Mouse (Mus musculus) forebrain, embryonic 13.5 days (tissue): ENCODE results near the gene Erc2. TPM values are rescaled to one million over a fixed set of nuclear protein-coding genes. Genes with fewer than 3 reads are reported as not detected.
A peak's percentile ranks its signal among the peaks of the same experiment; 100 is the strongest.
"Not testable (repeated sequence)": the region's sequence is repeated elsewhere in the genome, so short reads cannot be mapped to it uniquely, and the experiment has no call there.

Source experiments
- ATAC-seq: fragments of 200-750 bp; cut with Nextera tagmentation; 2 replicates; pipeline ENCODE4 v1.8.0; 2017
- H3K27ac ChIP-seq: fragments of 300-500 bp; sonication (generic); 2 replicates; pipeline ENCODE4 v1.5.1; 2015; ENCODE audit warnings: inconsistent platforms, mild to moderate bottlenecking, moderate library complexity
- H3K27me3 ChIP-seq: fragments of 300-500 bp; sonication (generic); 2 replicates; pipeline ENCODE4 v1.6.1; 2015; ENCODE audit warnings: mild to moderate bottlenecking, inconsistent platforms
- H3K36me3 ChIP-seq: fragments of 300-500 bp; sonication (generic); 2 replicates; pipeline ENCODE4 v1.6.1; 2015; ENCODE audit warnings: mild to moderate bottlenecking, inconsistent platforms; ENCODE audit not compliant: poor library complexity, severe bottlenecking
- H3K4me1 ChIP-seq: fragments of 300-500 bp; sonication (generic); 2 replicates; pipeline ENCODE4 v1.6.1; 2015; ENCODE audit warnings: inconsistent platforms
- H3K4me2 ChIP-seq: fragments of 300-500 bp; sonication (generic); 2 replicates; pipeline ENCODE4 v1.6.1; 2015; ENCODE audit warnings: inconsistent platforms, mild to moderate bottlenecking, moderate library complexity
- H3K4me3 ChIP-seq: fragments of 300-500 bp; sonication (generic); 2 replicates; pipeline ENCODE4 v1.5.1; 2015; ENCODE audit warnings: mild to moderate bottlenecking, inconsistent platforms
- H3K9ac ChIP-seq: fragments of 300-500 bp; sonication (generic); 2 replicates; pipeline ENCODE4 v1.6.1; 2015; ENCODE audit warnings: mild to moderate bottlenecking, inconsistent platforms
- H3K9me3 ChIP-seq: fragments of 300-500 bp; sonication (generic); replicated peaks from 2 replicates; pipeline ENCODE4 v1.6.1; 2016; ENCODE audit warnings: inconsistent platforms
- WGBS: fragments of 180-500 bp; shearing (Covaris S2); methylation state at CpG from one replicate; pipeline ENCODE4 v1.1.7; 2015; 5-methylcytosine and 5-hydroxymethylcytosine counted together
- polyA plus RNA-seq: library from polyadenylated mRNA; unstranded; fragments of >200 nt; fragmentation: Nextera tagmentation; extraction: Ambion mirVana; gene quantifications from 2 replicates; pipeline ENCODE4 v1.2.1, GENCODE M21; 2015

The Erc2 gene
- polyA plus RNA-seq, 1 experiment from 2014 or later: 49.8 TPM

DNA sequence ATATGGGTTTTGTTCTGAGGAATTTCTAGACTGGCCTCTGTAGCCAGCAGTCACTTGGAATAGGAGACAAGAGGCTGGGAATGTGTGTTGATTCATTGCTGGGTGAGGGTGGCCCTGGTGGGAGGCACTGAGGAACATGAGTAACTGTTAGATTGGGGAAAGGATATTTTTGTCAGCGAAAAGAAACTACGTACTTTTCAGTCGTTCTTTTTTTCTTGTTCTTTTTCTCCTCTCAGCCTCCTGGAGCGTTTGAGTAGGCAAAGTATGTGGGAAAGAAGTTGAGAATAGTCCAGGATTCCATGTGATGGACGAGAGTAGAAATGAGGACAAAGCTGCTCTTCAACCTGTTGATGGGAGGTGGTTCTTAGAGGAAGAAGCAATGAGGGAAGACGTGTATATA is 230.4 kb downstream of the Erc2 start:
- 88% methylated on average over 6 of the region's 6 CpGs for WGBS
- no peaks in the 10 kb centered on the region for H3K9me3 ChIP-seq
- ATAC-seq: no peak
- H3K27ac ChIP-seq: no peak overlapping the region
- no peaks in the 10 kb centered on the region for H3K36me3 ChIP-seq
- no peak overlapping the region for H3K4me3 ChIP-seq
- H3K27me3 ChIP-seq: no peaks in the 10 kb centered on the region
- H3K4me1 ChIP-seq: no peaks in the 10 kb centered on the region
- H3K9ac ChIP-seq: no peak overlapping the region
- no peak overlapping the region for H3K4me2 ChIP-seq

DNA sequence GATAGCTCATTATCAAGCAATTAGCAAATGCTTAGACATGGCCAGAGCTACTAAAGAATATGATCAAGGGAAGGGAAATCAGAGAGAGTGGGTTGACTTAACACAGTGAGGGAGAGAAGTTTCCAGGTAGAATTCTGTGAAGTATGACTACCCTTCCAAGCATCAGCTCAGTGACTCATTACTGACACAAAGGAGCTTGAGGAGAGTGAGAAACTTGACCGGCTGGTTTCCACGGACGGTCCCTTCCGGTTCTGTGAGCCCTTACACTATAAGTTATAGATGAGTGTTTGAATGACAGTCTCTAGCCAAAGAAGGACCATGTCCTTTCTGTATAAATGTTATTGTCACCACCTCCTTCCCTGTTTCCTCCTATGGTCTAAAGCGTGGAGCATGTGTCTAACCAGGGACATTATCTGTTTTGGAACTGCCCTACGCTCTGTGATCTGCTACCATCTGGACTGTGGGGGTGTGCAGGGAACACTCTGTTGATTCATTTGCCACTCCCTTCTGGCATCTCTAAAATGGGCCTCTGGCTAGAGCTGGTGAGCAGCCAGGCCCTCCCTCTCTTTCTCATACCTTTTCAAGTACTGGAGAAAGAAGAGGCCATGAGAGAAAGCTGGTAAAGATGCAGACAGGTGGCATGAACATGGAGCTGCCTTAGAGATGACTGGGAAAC is 238.3 kb downstream of the Erc2 start:
- no peak for ATAC-seq
- no peak overlapping the region for H3K4me2 ChIP-seq
- no peaks in the 10 kb centered on the region for H3K36me3 ChIP-seq
- 88% methylated on average over 6 of the region's 6 CpGs for WGBS
- H3K27ac ChIP-seq: no peak overlapping the region
- no peaks in the 10 kb centered on the region; the same call in 1 of the 2 replicates for H3K9me3 ChIP-seq
- H3K4me3 ChIP-seq: no peak overlapping the region
- no peaks in the 10 kb centered on the region for H3K27me3 ChIP-seq
- H3K9ac ChIP-seq: no peak overlapping the region
- H3K4me1 ChIP-seq: no peaks in the 10 kb centered on the region

DNA sequence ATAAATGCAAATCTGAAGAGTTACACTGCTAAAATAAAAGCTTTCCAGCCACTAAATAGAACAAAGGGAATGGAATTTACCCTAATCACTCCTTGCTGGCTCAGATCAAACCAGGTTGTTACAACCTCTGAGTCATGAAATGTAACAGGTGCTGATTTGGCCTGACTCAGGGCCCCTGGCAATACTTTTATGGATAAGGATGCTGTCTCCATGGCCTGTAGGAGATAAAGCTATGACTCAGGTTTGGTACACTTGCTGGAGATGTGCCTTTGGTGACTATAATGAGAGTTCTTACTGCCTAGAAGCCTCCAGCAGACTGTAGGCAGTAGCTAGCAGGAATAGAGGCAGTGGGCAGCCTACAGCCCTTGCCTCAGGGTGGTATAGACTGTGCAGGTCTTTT is 240.1 kb downstream of the Erc2 start:
- no peak overlapping the region for H3K4me3 ChIP-seq
- no peak overlapping the region for H3K27ac ChIP-seq
- no peak overlapping the region for H3K4me2 ChIP-seq
- no peaks in the 10 kb centered on the region for H3K27me3 ChIP-seq
- H3K4me1 ChIP-seq: no peaks in the 10 kb centered on the region
- H3K36me3 ChIP-seq: no peaks in the 10 kb centered on the region
- H3K9me3 ChIP-seq: no peaks in the 10 kb centered on the region; the same call in 1 of the 2 replicates
- no peak for ATAC-seq
- H3K9ac ChIP-seq: no peak overlapping the region

DNA sequence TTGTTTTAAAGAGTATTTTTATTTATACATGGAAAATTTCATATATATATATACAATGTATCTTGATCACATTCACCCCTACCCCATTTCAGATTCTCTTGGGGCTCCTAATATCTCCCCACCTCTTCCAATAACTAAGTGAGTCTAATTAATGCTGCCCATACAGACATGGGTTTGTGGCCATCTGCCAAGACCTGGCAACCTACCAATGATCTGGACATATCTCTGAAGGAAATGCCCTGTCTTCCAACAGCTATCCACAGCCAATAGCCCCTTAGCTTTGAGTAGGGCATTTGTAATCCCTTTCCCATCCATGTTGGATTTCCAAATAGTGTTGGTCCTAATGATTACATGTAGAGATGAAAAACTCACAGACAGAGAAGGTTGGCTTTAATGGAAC is 245.2 kb downstream of the Erc2 start:
- H3K4me2 ChIP-seq: no peak overlapping the region
- H3K9me3 ChIP-seq: no peaks in the 10 kb centered on the region
- H3K4me3 ChIP-seq: no peak overlapping the region
- ATAC-seq: no peak
- H3K36me3 ChIP-seq: no peaks in the 10 kb centered on the region
- no peaks in the 10 kb centered on the region for H3K4me1 ChIP-seq
- no peak overlapping the region for H3K9ac ChIP-seq
- H3K27me3 ChIP-seq: no peaks in the 10 kb centered on the region
- H3K27ac ChIP-seq: no peak overlapping the region

DNA sequence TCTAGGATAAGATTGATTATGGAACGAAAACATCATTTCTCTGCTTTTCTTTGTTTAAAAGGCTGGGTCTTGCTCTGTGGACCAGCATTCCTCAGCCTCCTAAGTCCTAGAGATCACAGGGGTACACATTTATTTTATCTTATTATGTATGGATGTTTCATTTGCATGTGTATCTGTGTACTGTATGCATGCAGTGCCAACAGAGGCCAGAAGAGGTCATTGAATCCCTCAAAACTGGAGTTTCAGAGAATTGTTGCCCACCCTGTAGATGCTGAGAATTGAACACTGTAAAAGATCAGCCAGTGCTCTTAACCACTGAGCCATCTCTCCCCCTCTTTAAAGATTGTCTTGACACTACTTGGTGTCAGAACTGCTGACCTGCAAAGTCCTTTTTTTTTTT is 251.4 kb downstream of the Erc2 start:
- Histone ChIP-seq H3K27me3 (no peaks in the 10 kb centered on the region), H3K4me1 (peaks cover 12% of the 10 kb centered on the region), H3K9ac (no peak overlapping the region), H3K9me3 (no peaks in the 10 kb centered on the region), H3K27ac (no peak overlapping the region), H3K36me3 (no peaks in the 10 kb centered on the region), H3K4me3 (no peak overlapping the region), H3K4me2 (no peak overlapping the region)
- WGBS: 95% methylated on average over 1 of the region's 1 CpGs
- ATAC-seq: no peak

DNA sequence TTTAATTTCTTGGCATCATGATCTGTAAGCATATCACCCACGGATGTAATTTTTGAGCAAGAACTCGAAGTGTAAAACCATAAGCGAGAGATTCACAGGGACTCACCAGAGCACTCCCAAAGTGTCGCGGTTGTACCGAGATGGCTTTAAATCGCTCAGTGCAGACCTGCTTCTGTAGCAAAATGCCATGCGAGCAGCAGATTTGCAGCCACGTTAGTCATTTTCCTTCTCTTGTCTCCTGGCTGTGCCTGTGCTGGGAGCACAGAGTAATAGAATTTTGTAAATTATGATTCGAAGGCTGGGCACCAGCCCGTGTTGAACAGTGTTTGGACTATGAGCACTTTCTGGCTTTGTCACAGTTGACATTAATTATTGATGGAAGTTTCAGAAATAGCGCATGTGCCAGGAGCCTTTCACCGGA is 253.8 kb downstream of the Erc2 start:
- H3K36me3 ChIP-seq: no peaks in the 10 kb centered on the region
- no peaks in the 10 kb centered on the region for H3K9me3 ChIP-seq
- peaks cover 12% of the 10 kb centered on the region for H3K4me1 ChIP-seq
- no peak for ATAC-seq
- peak overlapping the region; percentile 14 for H3K4me2 ChIP-seq
- H3K27ac ChIP-seq: no peak overlapping the region
- no peak overlapping the region for H3K9ac ChIP-seq
- H3K4me3 ChIP-seq: no peak overlapping the region
- 57% methylated on average over 13 of the region's 13 CpGs for WGBS
- H3K27me3 ChIP-seq: no peaks in the 10 kb centered on the region

DNA sequence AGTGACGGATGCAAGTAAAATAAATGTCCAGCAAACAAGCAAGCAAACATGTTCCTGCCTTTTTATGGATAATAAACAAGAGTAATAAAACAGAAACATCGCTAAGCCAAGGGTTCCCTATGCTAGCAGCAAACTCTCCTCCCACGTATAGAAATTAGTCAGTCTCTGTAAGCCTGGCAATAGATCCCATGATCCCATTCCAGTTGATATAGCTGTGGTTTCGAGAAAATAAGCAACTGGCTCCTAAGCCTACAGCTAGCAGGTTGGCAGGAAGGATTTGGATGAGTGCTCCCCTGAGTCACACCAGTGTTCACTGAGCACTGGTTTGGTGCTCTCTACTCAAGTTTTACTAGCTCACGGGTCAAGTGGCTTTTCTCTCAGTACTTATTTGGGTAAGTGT is 259.7 kb downstream of the Erc2 start:
- Histone ChIP-seq H3K9ac (no peak overlapping the region), H3K4me2 (no peak overlapping the region), H3K27ac (no peak overlapping the region), H3K4me1 (peaks cover under 1% of the 10 kb centered on the region), H3K36me3 (no peaks in the 10 kb centered on the region), H3K9me3 (no peaks in the 10 kb centered on the region), H3K4me3 (no peak overlapping the region), H3K27me3 (no peaks in the 10 kb centered on the region)
- ATAC-seq: no peak
- 81% methylated on average over 5 of the region's 5 CpGs for WGBS

DNA sequence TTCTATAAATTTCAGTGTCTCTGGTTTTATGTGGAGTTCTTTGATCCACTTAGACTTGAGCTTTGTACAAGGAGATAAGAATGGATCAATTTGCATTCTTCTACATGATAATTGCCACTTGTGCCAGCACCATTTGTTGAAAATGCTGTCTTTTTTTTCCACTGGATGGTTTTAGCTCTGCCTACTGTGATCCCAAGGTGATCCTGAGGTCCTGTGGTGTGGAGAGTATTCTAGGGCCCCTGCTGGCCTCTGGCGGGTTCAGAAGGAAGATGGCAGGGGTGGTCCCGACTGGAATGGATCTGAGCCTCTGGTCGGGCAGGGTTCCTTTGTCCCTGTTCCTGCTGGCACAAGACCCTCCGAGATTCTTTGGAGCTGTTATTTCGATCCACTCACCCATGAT is 264.1 kb downstream of the Erc2 start:
- 52% methylated on average over 5 of the region's 5 CpGs for WGBS

DNA sequence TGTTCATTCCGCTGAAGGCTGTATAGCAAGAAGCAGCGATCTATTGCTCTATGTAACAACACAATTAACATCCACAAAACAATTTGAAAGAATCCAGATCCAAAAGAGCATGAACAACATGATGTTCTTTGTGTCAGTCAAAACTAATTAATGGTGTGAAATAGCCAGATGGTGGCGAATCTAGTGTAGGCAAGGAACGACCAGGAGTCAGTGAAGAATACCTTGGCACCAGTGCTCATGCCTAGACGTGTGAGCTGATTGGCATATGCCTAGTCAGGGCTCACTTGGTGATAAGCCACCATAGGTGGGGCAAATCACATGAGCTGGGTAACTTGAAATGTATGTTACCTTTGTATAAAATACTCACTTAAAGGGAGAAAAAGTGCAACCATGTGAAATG is 265.3 kb downstream of the Erc2 start:
- H3K36me3 ChIP-seq: no peaks in the 10 kb centered on the region
- H3K4me1 ChIP-seq: no peaks in the 10 kb centered on the region
- ATAC-seq: peak; percentile 78
- H3K9me3 ChIP-seq: no peaks in the 10 kb centered on the region
- no peak overlapping the region for H3K4me2 ChIP-seq
- H3K9ac ChIP-seq: no peak overlapping the region
- H3K27me3 ChIP-seq: no peaks in the 10 kb centered on the region
- H3K27ac ChIP-seq: no peak overlapping the region
- H3K4me3 ChIP-seq: no peak overlapping the region
- 61% methylated on average over 5 of the region's 5 CpGs for WGBS

More for the DNA sequence above, 264.1 kb downstream of the Erc2 start:
- H3K27ac ChIP-seq, H3K4me1 ChIP-seq, H3K4me3 ChIP-seq, ATAC-seq, H3K4me2 ChIP-seq, H3K27me3 ChIP-seq, H3K36me3 ChIP-seq, H3K9me3 ChIP-seq, H3K9ac ChIP-seq: not testable (repeated sequence)

DNA sequence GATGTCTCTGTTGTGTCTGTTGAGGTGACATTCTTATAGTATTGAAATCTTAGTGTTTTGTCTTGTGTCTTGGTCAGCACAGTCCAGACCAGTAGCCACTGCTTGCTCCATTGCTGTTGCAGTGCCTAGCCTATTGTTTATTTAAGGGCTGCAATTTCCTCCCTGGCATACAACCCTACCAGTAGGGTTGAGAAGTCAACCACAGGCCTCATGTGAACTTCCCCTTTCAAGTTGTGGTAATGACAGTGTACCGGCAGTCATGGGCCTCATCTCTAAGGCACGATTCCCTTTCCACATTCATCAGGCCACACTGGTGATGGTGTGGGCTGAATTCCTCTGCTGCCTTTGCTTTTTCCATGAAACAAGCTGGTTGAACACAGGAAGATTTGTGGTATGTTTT is 267.4 kb downstream of the Erc2 start:
- Histone ChIP-seq H3K27me3 (no peaks in the 10 kb centered on the region), H3K9ac (no peak overlapping the region), H3K4me1 (no peaks in the 10 kb centered on the region), H3K4me2 (no peak overlapping the region), H3K4me3 (no peak overlapping the region), H3K36me3 (no peaks in the 10 kb centered on the region), H3K27ac (no peak overlapping the region), H3K9me3 (no peaks in the 10 kb centered on the region)
- 98% methylated on average over 2 of the region's 2 CpGs for WGBS
- no peak for ATAC-seq

DNA sequence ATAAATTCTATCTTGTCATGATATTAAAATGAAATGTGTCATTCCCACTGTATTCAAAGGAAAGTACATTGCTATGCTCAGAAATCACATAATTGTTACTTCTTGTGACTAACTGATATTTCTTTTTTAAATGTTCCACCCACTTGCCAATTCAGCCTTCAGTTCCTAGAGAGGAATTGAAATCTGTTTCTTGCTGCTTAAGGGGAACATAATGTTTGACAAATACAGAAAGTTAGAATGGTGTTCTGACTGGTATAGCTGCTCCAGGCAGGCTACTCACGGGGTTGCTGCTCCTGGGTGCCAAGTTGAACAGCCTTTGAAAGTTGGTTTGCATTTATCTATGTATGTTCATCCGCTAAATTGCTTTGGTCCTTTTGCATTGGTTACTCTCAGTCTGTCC is 270.2 kb downstream of the Erc2 start:
- Histone ChIP-seq H3K27ac (no peak overlapping the region), H3K4me2 (no peak overlapping the region), H3K36me3 (no peaks in the 10 kb centered on the region), H3K9ac (no peak overlapping the region), H3K9me3 (no peaks in the 10 kb centered on the region), H3K4me3 (no peak overlapping the region), H3K27me3 (no peaks in the 10 kb centered on the region), H3K4me1 (no peaks in the 10 kb centered on the region)
- 91% methylated on average over 2 of the region's 2 CpGs for WGBS
- ATAC-seq: no peak

DNA sequence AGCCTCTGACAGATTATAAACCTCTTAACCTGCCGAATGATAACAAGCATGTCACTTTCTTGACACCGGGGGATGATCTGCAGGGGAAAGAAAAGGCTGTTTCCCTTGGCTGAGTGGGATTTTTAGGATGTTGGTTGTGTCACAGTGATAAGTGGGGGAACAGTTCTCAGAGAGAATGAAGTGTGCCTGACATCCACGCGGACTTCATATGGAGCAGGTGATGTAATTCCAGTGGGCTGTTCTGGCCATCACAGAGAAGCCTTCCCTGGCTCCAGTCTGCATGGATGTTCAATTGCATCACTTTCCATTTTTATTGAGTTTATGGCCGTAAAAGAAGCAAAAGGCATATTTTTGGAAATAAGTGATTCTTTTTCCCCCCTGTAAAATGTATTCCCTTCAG is 279.5 kb downstream of the Erc2 start:
- ATAC-seq: no peak
- Histone ChIP-seq H3K9me3 (no peaks in the 10 kb centered on the region), H3K4me1 (no peaks in the 10 kb centered on the region), H3K27ac (no peak overlapping the region), H3K27me3 (no peaks in the 10 kb centered on the region), H3K4me2 (no peak overlapping the region), H3K9ac (no peak overlapping the region), H3K36me3 (no peaks in the 10 kb centered on the region), H3K4me3 (no peak overlapping the region)
- WGBS: 87% methylated on average over 5 of the region's 5 CpGs

DNA sequence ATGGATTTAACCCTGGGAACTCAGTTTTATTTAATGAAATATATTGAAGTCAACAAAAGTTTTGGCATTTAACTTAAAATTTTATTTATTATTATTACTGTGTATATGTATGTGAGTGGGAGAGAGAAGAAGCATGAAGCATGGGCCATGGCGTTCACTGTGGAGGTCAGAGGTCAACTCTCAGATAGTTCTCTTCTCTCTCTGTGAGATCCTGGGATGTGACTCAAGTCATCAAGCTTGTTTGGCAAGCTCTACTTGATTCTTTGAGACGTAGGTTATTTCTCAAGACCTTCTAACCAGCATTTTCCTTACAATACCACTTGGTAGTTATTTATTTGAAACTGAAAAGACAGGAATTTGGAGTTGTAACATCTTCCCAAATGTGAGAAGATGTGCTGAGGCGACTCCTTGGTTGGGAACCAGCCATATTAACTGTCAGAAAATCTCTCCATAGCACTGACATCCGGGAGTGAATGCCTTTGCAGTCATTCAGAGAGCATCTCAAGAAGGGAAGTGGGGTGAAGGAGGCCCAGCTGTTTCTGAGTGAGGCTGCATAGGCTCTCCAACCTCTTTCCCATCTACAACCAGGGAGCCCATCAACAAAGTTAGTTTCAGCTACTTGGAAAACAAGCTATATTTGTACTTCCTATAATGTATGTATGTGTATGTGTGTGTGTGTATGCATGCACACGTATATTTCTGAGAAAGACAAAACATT is 299.6 kb downstream of the Erc2 start:
- Histone ChIP-seq H3K4me3 (no peak overlapping the region), H3K27ac (no peak overlapping the region), H3K9me3 (no peaks in the 10 kb centered on the region), H3K9ac (no peak overlapping the region), H3K4me2 (no peak overlapping the region), H3K4me1 (no peaks in the 10 kb centered on the region; the same call in 1 of the 2 replicates), H3K36me3 (no peaks in the 10 kb centered on the region), H3K27me3 (no peaks in the 10 kb centered on the region)
- 88% methylated on average over 5 of the region's 5 CpGs for WGBS
- no peak for ATAC-seq
